Mouse (Mus musculus): ENCODE measurements around the gene 4930558K02Rik.

DNA sequence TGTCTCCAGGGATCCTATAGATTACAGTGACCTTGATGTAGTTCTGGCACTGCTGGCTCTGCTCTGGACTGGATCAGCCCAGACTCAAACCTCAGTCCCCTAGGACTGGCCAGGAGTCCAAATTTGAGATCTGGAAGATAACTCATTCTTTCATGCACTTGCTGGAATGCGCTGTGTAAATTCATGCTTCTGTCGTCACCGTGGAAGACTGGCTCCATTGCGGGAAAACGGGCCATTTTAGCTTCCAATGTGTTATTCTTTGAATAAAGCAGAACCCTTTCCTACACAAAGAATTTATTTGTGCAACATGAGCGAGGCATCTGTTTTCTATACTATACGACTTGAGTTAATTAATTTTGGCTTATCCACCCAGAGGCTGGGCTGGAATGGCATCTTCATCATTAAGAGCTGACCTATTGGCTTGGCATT lies 40.9 kb upstream of the 4930558K02Rik start:
- TF ChIP-seq CTCF (IDR thresholded peaks at IDR 0.05; ENCODE audit: borderline replicate concordance, insufficient read depth, low read depth, low read length) = no peak
- no peak for TF ChIP-seq POLR2A (IDR thresholded peaks at IDR 0.05; ENCODE audit: borderline replicate concordance, insufficient read depth, low read length)
